In genomic region chr16:32656794-32657193, GRCm38 (mm10) we compare ENCODE assay signal across 12 mouse cellular contexts. TPM values are rescaled to one million over a fixed set of nuclear protein-coding genes. Genes with fewer than 3 reads are reported as not detected.
DNase-seq lines count a peak whose midpoint lies in the region; ATAC-seq and TF ChIP-seq lines count a peak whose summit lies in the region.
"Had no signal": no experiment of that assay in that cellular context is flagged by ENCODE, and none has a peak within 500 bp of the region (broad histone marks: within the 10 kb centered on the region; RNA-seq: fewer than 3 reads in every experiment).

No protein-coding gene starts in this region.

- no peak overlapping the region for H3K4me3 ChIP-seq in forebrain, postnatal 0 days (ENCODE audit: low read depth, low read length)
- H3K4me3 ChIP-seq: embryonic facial prominence, embryonic 10.5 days; forebrain, embryonic 15.5 days; heart, embryonic 15.5 days; limb, embryonic 13.5 days had no signal

- 71% methylated on average over 8 of the region's 8 CpGs for WGBS in forebrain, postnatal 0 days

- no peaks in the 10 kb centered on the region for H3K36me3 ChIP-seq in forebrain, postnatal 0 days (ENCODE audit: insufficient read depth)
- H3K36me3 ChIP-seq: forebrain, embryonic 15.5 days; heart, embryonic 15.5 days; limb, embryonic 13.5 days had no signal

- peaks cover 27% of the 10 kb centered on the region for H3K4me1 ChIP-seq in forebrain, postnatal 0 days (ENCODE audit: insufficient read depth)

- no peak overlapping the region for H3K4me2 ChIP-seq in forebrain, postnatal 0 days (ENCODE audit: low read depth)
- H3K4me2 ChIP-seq: forebrain, embryonic 15.5 days; heart, embryonic 15.5 days; limb, embryonic 13.5 days had no signal

- DNase-seq in cerebellum, adult 11-12 months, result peak; percentile 60
- no peak for DNase-seq in cerebellum, postnatal 36 days
- DNase-seq in ovary, adult 18-20 months (ENCODE audit: low spot score), result peak; percentile 51
- no peak for DNase-seq in ovary, postnatal 10 days (ENCODE audit: low spot score)
- DNase-seq in adrenal gland, postnatal 25 days, result peak; percentile 62
- peak; percentile 81 for DNase-seq in lung, postnatal 36 days
- no peak for DNase-seq in forebrain, postnatal 0 days

- no peak overlapping the region for H3K27ac ChIP-seq in forebrain, postnatal 0 days (ENCODE audit: low read depth, low read length)
- H3K27ac ChIP-seq: embryonic facial prominence, embryonic 10.5 days; forebrain, embryonic 15.5 days; heart, embryonic 15.5 days had no signal

- ATAC-seq in granulocyte monocyte progenitor cell, adult 5-6 weeks (replicated peaks; ENCODE audit: poor library complexity, severe bottlenecking), result no peak
- no peak for ATAC-seq in forebrain, postnatal 0 days
- ATAC-seq: forebrain, embryonic 15.5 days had no signal

- H3K9me3 ChIP-seq in forebrain, postnatal 0 days (ENCODE audit: low read length), result no peaks in the 10 kb centered on the region
- H3K9me3 ChIP-seq: embryonic facial prominence, embryonic 10.5 days; forebrain, embryonic 15.5 days; heart, embryonic 15.5 days; limb, embryonic 13.5 days had no signal

- no peak overlapping the region for H3K9ac ChIP-seq in forebrain, postnatal 0 days
- H3K9ac ChIP-seq: forebrain, embryonic 15.5 days; heart, embryonic 15.5 days; limb, embryonic 13.5 days had no signal

- no peaks in the 10 kb centered on the region for H3K27me3 ChIP-seq in forebrain, postnatal 0 days (ENCODE audit: insufficient read depth, low read length)
- H3K27me3 ChIP-seq: forebrain, embryonic 15.5 days; heart, embryonic 15.5 days; limb, embryonic 13.5 days had no signal

- no peak for TF ChIP-seq CTCF in forebrain, postnatal 0 days (IDR thresholded peaks at IDR 0.05; ENCODE audit: low read depth)

RNA-seq across cellular contexts. Expression of gene Tnk2, which starts 13.1 kb away (rescaled TPM):
- 34.8 and 52.2 TPM in 2 replicates for total RNA-seq in adrenal gland, postnatal 25 days (2021)
- 11.0 and 12.9 TPM in 2 replicates for total RNA-seq in granulocyte monocyte progenitor cell, adult 5-6 weeks (2014; fragmentation: Nextera tagmentation)
- total RNA-seq in granulocyte monocyte progenitor cell, adult 5-6 weeks (2017), result 8.8 and 14.8 TPM in 2 replicates
- total RNA-seq in forebrain, postnatal 0 days (2014; rRNA removed), result 48.4 and 55.3 TPM in 2 replicates
- polyA plus RNA-seq in forebrain, postnatal 0 days (2015; fragmentation: Nextera tagmentation; extraction: Ambion mirVana), result 10.3 and 13.2 TPM in 2 replicates

RNA-seq across cellular contexts. Expression of gene Tfrc, which starts 48.1 kb away (rescaled TPM):
- 37.9 and 42.6 TPM in 2 replicates for total RNA-seq in adrenal gland, postnatal 25 days (2021)
- total RNA-seq in granulocyte monocyte progenitor cell, adult 5-6 weeks (2014; fragmentation: Nextera tagmentation), result 65.6 and 67.9 TPM in 2 replicates
- total RNA-seq in granulocyte monocyte progenitor cell, adult 5-6 weeks (2017), result 105 and 142 TPM in 2 replicates
- total RNA-seq in forebrain, postnatal 0 days (2014; rRNA removed), result 70.3 and 112 TPM in 2 replicates
- polyA plus RNA-seq in forebrain, postnatal 0 days (2015; fragmentation: Nextera tagmentation; extraction: Ambion mirVana), result 34.8 and 35.3 TPM in 2 replicates

Comparison
In these comparisons a context has a peak if more than half of its experiments do, and no peak if none do; other contexts are left out.
1. DNase-seq: peak in cerebellum, adult 11-12 months (single experiment), ovary, adult 18-20 months (single experiment), adrenal gland, postnatal 25 days (single experiment) and lung, postnatal 36 days (single experiment); none in cerebellum, postnatal 36 days (0 of 2), ovary, postnatal 10 days (single experiment) and forebrain, postnatal 0 days (single experiment).